Mouse (Mus musculus) limb, embryonic 11.5 days (tissue): ENCODE results near the gene Ddx56. TPM values are rescaled to one million over a fixed set of nuclear protein-coding genes. Genes with fewer than 3 reads are reported as not detected.

Experiments used
- ATAC-seq: fragments of 200-750 bp; cut with Nextera tagmentation; 2 replicates; pipeline ENCODE4 v1.8.0; 2017; ENCODE audit warnings: low read depth; ENCODE audit not compliant: insufficient number of reproducible peaks, low FRiP score, low TSS enrichment
- DNase-seq: peaks from one replicate; pipeline ENCODE4 v3.0.0-alpha.2; 2015; ENCODE audit warnings: low spot score
- H3K27ac ChIP-seq: fragments of 300-500 bp; sonication (generic); replicated peaks from 2 replicates; pipeline ENCODE4 v1.5.1; 2014; ENCODE audit warnings: low read depth, mild to moderate bottlenecking, low read length
- H3K27me3 ChIP-seq: fragments of 300-500 bp; sonication (generic); 2 replicates; pipeline ENCODE4 v1.6.1; 2014; ENCODE audit warnings: mild to moderate bottlenecking, low read length, mixed read lengths; ENCODE audit not compliant: control insufficient read depth, insufficient read depth
- H3K36me3 ChIP-seq: fragments of 300-500 bp; sonication (generic); 2 replicates; pipeline ENCODE4 v1.6.1; 2014; ENCODE audit warnings: mild to moderate bottlenecking, low read length, moderate library complexity, mixed read lengths; ENCODE audit not compliant: control insufficient read depth, insufficient read depth
- H3K4me1 ChIP-seq: fragments of 300-500 bp; sonication (generic); 2 replicates; pipeline ENCODE4 v1.6.1; 2014; ENCODE audit warnings: low read length, mixed read lengths; ENCODE audit not compliant: control insufficient read depth, insufficient read depth
- H3K4me2 ChIP-seq: fragments of 300-500 bp; sonication (generic); 2 replicates; pipeline ENCODE4 v1.6.1; 2014; ENCODE audit warnings: low read depth, mild to moderate bottlenecking, moderate library complexity; ENCODE audit not compliant: severe bottlenecking
- H3K4me3 ChIP-seq: fragments of 300-500 bp; sonication (generic); 2 replicates; pipeline ENCODE4 v1.5.1; 2014; ENCODE audit warnings: low read depth, low read length
- H3K9ac ChIP-seq: fragments of 300-500 bp; sonication (generic); 2 replicates; pipeline ENCODE4 v1.6.1; 2014; ENCODE audit warnings: mild to moderate bottlenecking, low read length
- H3K9me3 ChIP-seq: fragments of 300-500 bp; sonication (generic); 2 replicates; pipeline ENCODE4 v1.6.1; 2016; ENCODE audit warnings: low read length; ENCODE audit not compliant: control insufficient read depth
- WGBS: fragments of 180-500 bp; shearing (Covaris S2); extraction: QIAGEN DNeasy Blood & Tissue Kit; methylation state at CpG from one replicate; pipeline ENCODE4 v1.1.7; 2014; 5-methylcytosine and 5-hydroxymethylcytosine counted together
- polyA plus RNA-seq: library from polyadenylated mRNA; unstranded; fragments of >200 nt; fragmentation: Nextera tagmentation; extraction: Ambion mirVana; gene quantifications from 2 replicates; pipeline ENCODE4 v1.2.1, GENCODE M21; 2014

The Ddx56 gene
- 114 and 117 TPM in 2 replicates for polyA plus RNA-seq

DNA sequence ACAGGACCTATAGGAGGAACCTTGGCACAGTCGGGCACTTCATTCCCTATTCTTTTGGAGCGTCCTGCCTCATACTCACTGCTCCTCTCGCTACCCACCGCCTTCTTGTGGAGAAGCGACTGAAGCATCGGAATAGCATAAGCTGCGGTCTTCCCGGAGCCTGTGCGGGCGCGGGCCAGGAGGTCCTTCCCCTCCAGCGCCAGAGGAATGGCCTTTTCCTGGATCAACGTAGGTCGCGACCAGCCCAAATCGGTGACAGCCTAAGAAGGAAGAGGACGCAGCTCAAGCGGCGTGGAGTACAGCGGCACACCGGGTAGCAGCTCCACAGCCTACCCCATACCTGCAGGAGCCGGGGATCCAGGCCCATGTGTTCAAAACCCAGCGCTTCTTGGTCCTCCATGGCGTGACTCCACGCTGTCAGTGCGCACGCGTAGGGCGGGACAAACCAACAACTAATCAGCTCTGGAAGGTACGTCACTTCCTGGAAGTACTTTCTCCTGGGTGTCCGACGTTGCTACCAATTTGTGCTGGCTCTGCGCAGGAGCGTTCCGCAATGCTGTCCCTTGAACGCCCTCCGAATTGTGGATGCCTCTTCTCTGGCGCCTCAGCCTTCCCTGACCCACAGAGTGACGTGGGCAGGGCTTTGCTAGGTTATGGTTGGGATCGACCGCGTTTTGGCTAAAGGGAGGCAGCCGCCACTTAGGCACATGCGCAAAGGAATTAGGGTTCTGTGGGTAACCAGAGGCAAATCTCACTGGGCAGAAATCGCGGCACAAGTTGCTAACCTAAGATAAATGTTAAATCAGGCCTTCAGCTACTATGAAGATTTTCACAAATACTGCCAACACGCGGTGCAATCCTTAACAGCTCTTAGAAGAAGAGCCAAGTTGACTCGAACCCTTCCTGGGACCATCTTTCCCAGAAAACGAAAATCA is at the start of gene Ddx56:
Ddx56 (minus strand) TSS at position 453 of the 935 bp plus-strand sequence.
- Histone ChIP-seq H3K9me3 (no peaks in the 10 kb centered on the region), H3K4me2 (peak within 1 kb of the TSS; percentile 94), H3K27me3 (no peaks in the 10 kb centered on the region), H3K36me3 (peaks cover 23% of the 10 kb centered on the region), H3K4me1 (peaks cover 5% of the 10 kb centered on the region), H3K27ac (peak within 1 kb of the TSS; percentile 79), H3K9ac (peak within 1 kb of the TSS; percentile 81), H3K4me3 (peak within 1 kb of the TSS; percentile 76)
- DNase-seq (peak; percentile 90), ATAC-seq (peak; percentile 90)
- 2% methylated on average over 50 of the region's 50 CpGs for WGBS

- Histone ChIP-seq H3K4me2 (no peak overlapping the region), H3K36me3 (peaks cover 9% of the 10 kb centered on the region), H3K4me1 (no peaks in the 10 kb centered on the region), H3K9me3 (no peaks in the 10 kb centered on the region), H3K4me3 (no peak overlapping the region), H3K27me3 (no peaks in the 10 kb centered on the region), H3K9ac (no peak overlapping the region), H3K27ac (no peak overlapping the region)
- WGBS = 93% methylated on average over 11 of the region's 11 CpGs
- no peak for ATAC-seq
- no peak for DNase-seq
Measured at GRCm38 (mm10) chr11:6316821-6317220, 49.2 kb upstream of the Ddx56 start.

- no peaks in the 10 kb centered on the region for H3K9me3 ChIP-seq
- no peak for DNase-seq
- H3K27me3 ChIP-seq = no peaks in the 10 kb centered on the region
- H3K4me2 ChIP-seq = no peak overlapping the region
- no peak overlapping the region for H3K27ac ChIP-seq
- H3K36me3 ChIP-seq = peaks cover 10% of the 10 kb centered on the region
- H3K4me1 ChIP-seq = no peaks in the 10 kb centered on the region
- WGBS = 75% methylated on average over 7 of the region's 7 CpGs
- H3K4me3 ChIP-seq = no peak overlapping the region
- ATAC-seq = no peak
- no peak overlapping the region for H3K9ac ChIP-seq
Measured at GRCm38 (mm10) chr11:6313874-6314406, 46.4 kb upstream of the Ddx56 start.

- Histone ChIP-seq H3K4me2 (no peak overlapping the region), H3K36me3 (peaks cover 3% of the 10 kb centered on the region; the same call in 1 of the 2 replicates)
- 94% methylated on average over 4 of the region's 4 CpGs for WGBS
Measured at GRCm38 (mm10) chr11:6308181-6308580, 40.6 kb upstream of the Ddx56 start.

GRCm38 (mm10) chr11:6305943-6306430 is 38.4 kb upstream of the Ddx56 start:
- H3K4me1 ChIP-seq = no peaks in the 10 kb centered on the region
- ATAC-seq (no peak), DNase-seq (no peak)
- no peaks in the 10 kb centered on the region for H3K27me3 ChIP-seq
- H3K9me3 ChIP-seq = no peaks in the 10 kb centered on the region
- peaks cover 3% of the 10 kb centered on the region; the same call in 1 of the 2 replicates for H3K36me3 ChIP-seq
- no peak overlapping the region for H3K27ac ChIP-seq
- H3K9ac ChIP-seq = no peak overlapping the region
- no peak overlapping the region for H3K4me2 ChIP-seq
- no peak overlapping the region for H3K4me3 ChIP-seq
- WGBS = 93% methylated on average over 1 of the region's 1 CpGs

More at GRCm38 (mm10) chr11:6308181-6308580, 40.6 kb upstream of the Ddx56 start:
- no peaks in the 10 kb centered on the region for H3K27me3 ChIP-seq
- H3K4me1 ChIP-seq = no peaks in the 10 kb centered on the region
- H3K9me3 ChIP-seq = no peaks in the 10 kb centered on the region
- ATAC-seq = no peak
- no peak for DNase-seq
- no peak overlapping the region for H3K4me3 ChIP-seq
- no peak overlapping the region for H3K27ac ChIP-seq
- no peak overlapping the region for H3K9ac ChIP-seq

DNA sequence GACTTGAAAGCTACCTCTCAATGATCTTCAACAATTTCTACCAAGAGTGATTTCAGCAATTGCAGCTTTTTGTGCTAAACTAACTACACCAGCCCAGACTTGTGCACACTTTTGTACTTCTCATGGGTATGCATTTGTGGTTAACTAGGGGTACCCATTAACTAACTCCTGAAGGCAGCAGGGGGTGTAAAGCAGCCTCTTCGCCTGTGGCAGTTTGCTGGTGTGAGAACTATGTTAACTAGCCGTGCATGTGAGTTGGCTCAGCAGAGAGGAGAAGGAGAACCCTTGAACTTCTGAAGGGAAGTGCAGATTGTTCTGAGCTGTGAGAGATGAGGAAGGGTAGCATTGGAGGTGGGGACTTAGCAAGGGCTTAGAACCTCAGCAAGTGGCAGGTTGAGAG is 35.2 kb upstream of the Ddx56 start:
- H3K9me3 ChIP-seq = no peaks in the 10 kb centered on the region

GRCm38 (mm10) chr11:6299435-6299834 is 31.9 kb upstream of the Ddx56 start:
- Histone ChIP-seq H3K36me3 (peaks cover 9% of the 10 kb centered on the region; the same call in 1 of the 2 replicates), H3K4me1 (no peaks in the 10 kb centered on the region), H3K4me2 (no peak overlapping the region), H3K9me3 (no peaks in the 10 kb centered on the region), H3K4me3 (no peak overlapping the region), H3K27ac (no peak overlapping the region), H3K9ac (no peak overlapping the region), H3K27me3 (no peaks in the 10 kb centered on the region)
- ATAC-seq = no peak
- no peak for DNase-seq
- 88% methylated on average over 2 of the region's 2 CpGs for WGBS

More for the DNA sequence above, 35.2 kb upstream of the Ddx56 start:
- Histone ChIP-seq H3K4me1 (no peaks in the 10 kb centered on the region), H3K27ac (no peak overlapping the region), H3K27me3 (no peaks in the 10 kb centered on the region), H3K4me3 (no peak overlapping the region), H3K36me3 (peaks cover 4% of the 10 kb centered on the region; the same call in 1 of the 2 replicates), H3K9ac (no peak overlapping the region), H3K4me2 (no peak overlapping the region)
- 77% methylated on average over 2 of the region's 2 CpGs for WGBS
- DNase-seq (no peak), ATAC-seq (no peak)

DNA sequence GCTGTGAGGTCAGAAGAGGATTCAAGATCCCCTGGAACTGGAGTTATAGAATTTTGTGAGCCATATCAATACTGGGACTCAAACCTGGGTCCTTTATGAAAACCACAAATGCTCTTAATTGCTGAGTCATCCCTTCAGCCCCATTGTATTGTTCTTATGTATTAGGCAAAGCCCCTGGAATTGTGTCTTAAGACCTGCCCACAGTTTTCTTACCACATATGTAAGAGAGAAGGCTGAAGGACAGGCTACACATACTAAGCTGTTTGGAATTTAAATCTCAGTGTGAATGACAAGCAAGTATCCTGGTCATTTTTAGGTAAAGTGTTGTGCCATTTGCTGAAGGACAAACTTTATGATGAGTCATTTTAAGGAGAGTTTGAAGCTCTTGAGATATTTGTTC is 28.5 kb upstream of the Ddx56 start:
- Histone ChIP-seq H3K4me1 (no peaks in the 10 kb centered on the region), H3K36me3 (peaks cover 9% of the 10 kb centered on the region; the same call in 1 of the 2 replicates), H3K4me3 (no peak overlapping the region), H3K9ac (no peak overlapping the region), H3K9me3 (no peaks in the 10 kb centered on the region), H3K4me2 (no peak overlapping the region), H3K27ac (no peak overlapping the region), H3K27me3 (no peaks in the 10 kb centered on the region)
- no peak for ATAC-seq
- no peak for DNase-seq
